Mouse (Mus musculus) limb, embryonic 11.5 days (tissue): ENCODE results near the gene Zfp488. TPM values are rescaled to one million over a fixed set of nuclear protein-coding genes. Genes with fewer than 3 reads are reported as not detected.

Source experiments
- ATAC-seq: fragments of 200-750 bp; cut with Nextera tagmentation; 2 replicates; pipeline ENCODE4 v1.8.0; 2017; ENCODE audit warnings: low read depth; ENCODE audit not compliant: insufficient number of reproducible peaks, low FRiP score, low TSS enrichment
- DNase-seq: peaks from one replicate; pipeline ENCODE4 v3.0.0-alpha.2; 2015; ENCODE audit warnings: low spot score
- H3K27ac ChIP-seq: fragments of 300-500 bp; sonication (generic); replicated peaks from 2 replicates; pipeline ENCODE4 v1.5.1; 2014; ENCODE audit warnings: low read depth, mild to moderate bottlenecking, low read length
- H3K27me3 ChIP-seq: fragments of 300-500 bp; sonication (generic); 2 replicates; pipeline ENCODE4 v1.6.1; 2014; ENCODE audit warnings: mild to moderate bottlenecking, low read length, mixed read lengths; ENCODE audit not compliant: control insufficient read depth, insufficient read depth
- H3K36me3 ChIP-seq: fragments of 300-500 bp; sonication (generic); 2 replicates; pipeline ENCODE4 v1.6.1; 2014; ENCODE audit warnings: mild to moderate bottlenecking, low read length, moderate library complexity, mixed read lengths; ENCODE audit not compliant: control insufficient read depth, insufficient read depth
- H3K4me1 ChIP-seq: fragments of 300-500 bp; sonication (generic); 2 replicates; pipeline ENCODE4 v1.6.1; 2014; ENCODE audit warnings: low read length, mixed read lengths; ENCODE audit not compliant: control insufficient read depth, insufficient read depth
- H3K4me2 ChIP-seq: fragments of 300-500 bp; sonication (generic); 2 replicates; pipeline ENCODE4 v1.6.1; 2014; ENCODE audit warnings: low read depth, mild to moderate bottlenecking, moderate library complexity; ENCODE audit not compliant: severe bottlenecking
- H3K4me3 ChIP-seq: fragments of 300-500 bp; sonication (generic); 2 replicates; pipeline ENCODE4 v1.5.1; 2014; ENCODE audit warnings: low read depth, low read length
- H3K9ac ChIP-seq: fragments of 300-500 bp; sonication (generic); 2 replicates; pipeline ENCODE4 v1.6.1; 2014; ENCODE audit warnings: mild to moderate bottlenecking, low read length
- H3K9me3 ChIP-seq: fragments of 300-500 bp; sonication (generic); 2 replicates; pipeline ENCODE4 v1.6.1; 2016; ENCODE audit warnings: low read length; ENCODE audit not compliant: control insufficient read depth
- WGBS: fragments of 180-500 bp; shearing (Covaris S2); extraction: QIAGEN DNeasy Blood & Tissue Kit; methylation state at CpG from one replicate; pipeline ENCODE4 v1.1.7; 2014; 5-methylcytosine and 5-hydroxymethylcytosine counted together
- polyA plus RNA-seq: library from polyadenylated mRNA; unstranded; fragments of >200 nt; fragmentation: Nextera tagmentation; extraction: Ambion mirVana; gene quantifications from 2 replicates; pipeline ENCODE4 v1.2.1, GENCODE M21; 2014

Zfp488 gene
- polyA plus RNA-seq, 1 experiment from 2014 or later = 0.08 TPM

- no peak overlapping the region for H3K4me3 ChIP-seq
- H3K4me1 ChIP-seq = no peaks in the 10 kb centered on the region
- peak overlapping the region; percentile 34 for H3K4me2 ChIP-seq
- DNase-seq (peak; percentile 91), ATAC-seq (no peak)
- no peaks in the 10 kb centered on the region for H3K36me3 ChIP-seq
- 34% methylated on average over 9 of the region's 9 CpGs for WGBS
- no peak overlapping the region for H3K9ac ChIP-seq
- no peaks in the 10 kb centered on the region for H3K9me3 ChIP-seq
- H3K27me3 ChIP-seq = no peaks in the 10 kb centered on the region
- H3K27ac ChIP-seq = no peak overlapping the region
Measured at GRCm38 (mm10) chr14:33939117-33939516, 39.4 kb downstream of the Zfp488 start.

GRCm38 (mm10) chr14:33933778-33934317 is 44.7 kb downstream of the Zfp488 start:
- Histone ChIP-seq H3K27ac (no peak overlapping the region), H3K4me2 (no peak overlapping the region), H3K36me3 (no peaks in the 10 kb centered on the region), H3K4me1 (no peaks in the 10 kb centered on the region), H3K27me3 (peaks cover 10% of the 10 kb centered on the region), H3K4me3 (no peak overlapping the region), H3K9ac (no peak overlapping the region), H3K9me3 (no peaks in the 10 kb centered on the region)
- DNase-seq (peak; percentile 83), ATAC-seq (no peak)
- 40% methylated on average over 5 of the region's 5 CpGs for WGBS

- Histone ChIP-seq H3K9me3 (no peaks in the 10 kb centered on the region), H3K27me3 (peaks cover 10% of the 10 kb centered on the region), H3K9ac (no peak overlapping the region), H3K27ac (no peak overlapping the region), H3K36me3 (no peaks in the 10 kb centered on the region), H3K4me1 (no peaks in the 10 kb centered on the region), H3K4me2 (no peak overlapping the region), H3K4me3 (no peak overlapping the region)
- ATAC-seq (no peak), DNase-seq (peak; percentile 79)
- WGBS = 67% methylated on average over 10 of the region's 10 CpGs
Measured at GRCm38 (mm10) chr14:33932935-33933703, 45.4 kb downstream of the Zfp488 start.

GRCm38 (mm10) chr14:33931853-33932252 is 46.7 kb downstream of the Zfp488 start:
- WGBS = 42% methylated on average over 17 of the region's 17 CpGs
- Histone ChIP-seq H3K9ac (no peak overlapping the region), H3K4me1 (no peaks in the 10 kb centered on the region), H3K9me3 (no peaks in the 10 kb centered on the region), H3K4me2 (no peak overlapping the region), H3K36me3 (no peaks in the 10 kb centered on the region), H3K27ac (no peak overlapping the region), H3K4me3 (no peak overlapping the region), H3K27me3 (peaks cover 11% of the 10 kb centered on the region)
- no peak for ATAC-seq
- DNase-seq = no peak

GRCm38 (mm10) chr14:33923168-33924070 is 55.1 kb downstream of the Zfp488 start, which contains the start of gene Gdf10:
Gene Gdf10, plus strand, starts transcription at chr14:33923587.
- no peaks in the 10 kb centered on the region for H3K36me3 ChIP-seq
- H3K9ac ChIP-seq = peak within 1 kb of the TSS; percentile 58
- under 1% methylated on average over 59 of the region's 85 CpGs for WGBS
- H3K27ac ChIP-seq = no peak within 1 kb of the TSS
- H3K4me2 ChIP-seq = peak within 1 kb of the TSS; percentile 95
- DNase-seq (peak; percentile 65), ATAC-seq (peak; percentile 67; the same call in 1 of the 2 replicates)
- no peaks in the 10 kb centered on the region for H3K9me3 ChIP-seq
- H3K4me1 ChIP-seq = peaks cover 5% of the 10 kb centered on the region; the same call in 1 of the 2 replicates
- H3K27me3 ChIP-seq = peaks cover 23% of the 10 kb centered on the region
- peak within 1 kb of the TSS; percentile 56 for H3K4me3 ChIP-seq

- no peak overlapping the region for H3K27ac ChIP-seq
Measured at GRCm38 (mm10) chr14:33922771-33923167, 55.8 kb downstream of the Zfp488 start.

GRCm38 (mm10) chr14:33920727-33921559 is 57.6 kb downstream of the Zfp488 start:
- Histone ChIP-seq H3K27ac (no peak overlapping the region), H3K4me2 (no peak overlapping the region)

More at GRCm38 (mm10) chr14:33922771-33923167, 55.8 kb downstream of the Zfp488 start:
- Histone ChIP-seq H3K27me3 (peaks cover 23% of the 10 kb centered on the region), H3K9ac (no peak overlapping the region; the same call in 1 of the 2 replicates), H3K4me2 (peak overlapping the region; percentile 95), H3K9me3 (no peaks in the 10 kb centered on the region), H3K4me3 (peak overlapping the region; percentile 56), H3K36me3 (no peaks in the 10 kb centered on the region), H3K4me1 (peaks cover 5% of the 10 kb centered on the region; the same call in 1 of the 2 replicates)
- 13% methylated on average over 8 of the region's 8 CpGs for WGBS
- DNase-seq (no peak), ATAC-seq (no peak)

More at GRCm38 (mm10) chr14:33920727-33921559, 57.6 kb downstream of the Zfp488 start:
- ATAC-seq = no peak
- H3K27me3 ChIP-seq = peaks cover 18% of the 10 kb centered on the region
- peaks cover 5% of the 10 kb centered on the region; the same call in 1 of the 2 replicates for H3K4me1 ChIP-seq
- H3K9ac ChIP-seq = no peak overlapping the region
- no peak overlapping the region for H3K4me3 ChIP-seq
- 24% methylated on average over 14 of the region's 14 CpGs for WGBS
- H3K9me3 ChIP-seq = no peaks in the 10 kb centered on the region
- no peaks in the 10 kb centered on the region for H3K36me3 ChIP-seq
- DNase-seq = no peak
